Mouse (Mus musculus): ENCODE measurements at regions not wholly inside any gene's neighbourhood (a gene's known extent, or its start where the extent isn't known, plus 50 kb on each side); places are given as distances from the start of the nearest gene placed in this dataset.

- TF ChIP-seq CTCF (IDR thresholded peaks at IDR 0.05; ENCODE audit: borderline replicate concordance, extremely low read depth, insufficient read depth, insufficient read length), result no peak
- TF ChIP-seq POLR2A (IDR thresholded peaks at IDR 0.05; ENCODE audit: borderline replicate concordance, extremely low read depth, insufficient read depth, insufficient read length, poor library complexity, severe bottlenecking), result no peak
These were observed 180.2 kb upstream of the Sulf2 start for GRCm38 (mm10) chr2:166335702-166336101.

Data from brain, embryonic 14.5 days (tissue).